Mouse (Mus musculus) erythroid progenitor cell, adult 5-6 weeks (primary cell): ENCODE measurements around the gene Gm10272. TPM values are rescaled to one million over a fixed set of nuclear protein-coding genes. Genes with fewer than 3 reads are reported as not detected.
"Not testable (repeated sequence)": the region's sequence is repeated elsewhere in the genome, so short reads cannot be mapped to it uniquely, and the experiment has no call there.

ENCODE experiments used
- ATAC-seq: replicated peaks from 2 replicates; pipeline ENCODE4 v1.8.0; 2016; ENCODE audit warnings: moderate number of reproducible peaks, mild to moderate bottlenecking, moderate TSS enrichment, inconsistent platforms; ENCODE audit not compliant: poor library complexity, low FRiP score, severe bottlenecking
- total RNA-seq, 2 experiments: library from RNA; stranded (forward) in 1 of 2; stranded (reverse) in 1 of 2; fragments of 150-400 nt in 1 of 2; fragments of 186-747, 209-891 nt in 1 of 2; gene quantifications; 2 replicates each; pipeline versions ENCODE4 v1.2.3 to v1.2.4; 2015 to 2017; ENCODE audit warnings: low replicate concordance in 2 of 2

Gene Gm10272
- total RNA-seq, 2 experiments from 2014 or later = not detected

GRCm38 (mm10) chr10:77724855-77725254 lies 18.4 kb downstream of the Gm10272 start:
- ATAC-seq = no peak

DNA sequence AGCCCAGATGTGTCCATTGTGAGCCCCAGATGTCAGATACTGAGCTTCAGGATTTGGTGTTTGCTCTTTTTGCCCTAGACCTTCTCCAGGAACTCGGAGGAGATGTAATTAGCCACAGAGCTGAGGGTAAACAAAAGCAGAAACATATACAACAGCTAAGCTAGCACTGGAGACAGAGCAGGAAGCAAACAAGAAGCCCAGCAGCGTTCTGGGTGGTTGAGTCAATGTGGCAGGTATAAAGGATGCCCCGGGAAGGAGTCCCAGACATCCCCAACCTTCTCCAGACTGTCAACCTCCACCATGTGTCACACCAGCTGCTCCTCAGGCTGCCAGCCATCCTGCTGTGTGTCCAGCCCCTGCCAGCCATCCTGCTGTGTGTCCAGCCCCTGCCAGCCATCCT lies 19.8 kb downstream of the Gm10272 start, which contains the start of gene Gm10100:
Gene Gm10100, plus strand, starts transcription at position 301 of the 400 bp plus-strand sequence.
- no peak for ATAC-seq

DNA sequence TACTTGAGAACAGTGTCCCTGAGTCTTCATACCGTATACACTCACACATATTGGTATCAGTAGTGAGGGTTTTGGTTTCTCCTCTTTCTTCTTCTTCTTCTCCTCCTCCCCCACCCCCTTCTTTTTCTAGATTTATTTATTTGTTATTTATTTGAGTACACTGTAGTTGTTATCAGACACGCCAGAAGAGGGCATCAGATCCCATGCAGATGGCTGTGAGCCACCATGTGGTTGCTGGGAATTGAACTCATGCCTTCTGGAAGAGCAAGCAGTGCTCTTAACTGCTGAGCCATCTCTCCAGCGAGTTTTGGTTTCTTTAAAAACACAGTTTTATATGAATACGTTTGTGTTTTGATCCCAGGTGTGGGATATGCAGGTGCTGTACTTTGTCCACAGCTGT lies 21.9 kb downstream of the Gm10272 start:
- no peak for ATAC-seq

DNA sequence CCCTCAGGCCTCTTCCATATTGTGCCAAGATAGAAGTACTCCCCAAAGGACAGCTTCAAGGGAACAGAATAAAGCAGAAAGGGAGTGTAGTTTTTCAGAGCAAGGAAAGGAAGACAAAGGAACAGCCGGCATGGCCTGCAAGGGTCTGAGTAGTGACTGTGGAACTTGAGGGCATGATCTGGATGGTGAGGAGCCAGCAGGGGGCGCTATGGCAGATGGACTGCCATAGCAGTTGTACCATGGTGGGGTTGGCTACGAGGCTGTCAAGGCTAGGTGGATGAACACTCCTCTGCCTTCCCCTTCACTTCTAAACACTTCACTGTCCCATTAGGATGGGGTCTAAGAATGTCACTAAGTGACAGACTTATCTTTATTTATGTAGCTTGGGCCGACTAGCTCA lies 22.8 kb downstream of the Gm10272 start:
- ATAC-seq = no peak

DNA sequence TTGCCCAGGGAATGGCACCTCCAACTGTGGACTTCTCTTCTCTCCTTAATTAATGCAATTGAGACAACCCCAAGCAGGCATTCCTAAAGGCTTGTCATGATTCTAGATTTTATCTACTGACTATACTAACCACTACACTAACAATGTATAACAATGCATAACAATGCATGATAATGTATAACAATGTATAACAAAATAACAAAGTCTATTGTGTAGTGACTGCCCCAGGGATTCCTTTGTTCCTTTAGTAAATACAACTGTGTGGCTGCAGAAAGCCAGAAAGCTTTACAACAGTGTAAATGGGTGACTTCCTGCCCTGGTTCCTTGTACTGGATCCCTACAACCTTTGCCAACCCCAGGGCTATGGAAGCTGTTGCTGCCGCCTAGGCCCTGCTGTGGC lies 29.5 kb downstream of the Gm10272 start:
- no peak for ATAC-seq

GRCm38 (mm10) chr10:77738929-77739328 lies 32.5 kb downstream of the Gm10272 start:
- no peak for ATAC-seq

- ATAC-seq = not testable (repeated sequence)
Measured at GRCm38 (mm10) chr10:77741924-77742688, 35.7 kb downstream of the Gm10272 start, which contains the start of gene Gm18596. TSS of gene Gm18596 (minus strand) at chr10:77742638.

DNA sequence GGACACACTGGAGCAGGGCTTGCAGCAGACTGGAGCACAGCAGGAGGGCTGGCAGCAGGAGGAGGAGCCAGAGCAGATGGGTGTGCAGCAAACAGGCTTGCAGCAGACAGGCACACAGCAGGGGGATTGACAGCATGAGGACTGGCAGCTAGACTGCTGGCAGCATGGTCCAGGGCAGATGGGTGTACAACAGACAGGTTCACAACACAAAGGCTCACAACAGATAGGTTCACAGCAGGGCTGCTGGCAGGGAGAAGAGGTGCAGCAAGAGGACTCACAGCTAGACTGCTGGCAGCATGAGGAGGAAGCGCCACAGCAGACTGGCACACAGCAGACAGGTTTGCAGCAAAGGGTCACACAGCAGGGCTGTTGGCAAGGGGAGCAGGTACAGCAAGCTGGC lies 44.3 kb downstream of the Gm10272 start:
- ATAC-seq = not testable (repeated sequence)

DNA sequence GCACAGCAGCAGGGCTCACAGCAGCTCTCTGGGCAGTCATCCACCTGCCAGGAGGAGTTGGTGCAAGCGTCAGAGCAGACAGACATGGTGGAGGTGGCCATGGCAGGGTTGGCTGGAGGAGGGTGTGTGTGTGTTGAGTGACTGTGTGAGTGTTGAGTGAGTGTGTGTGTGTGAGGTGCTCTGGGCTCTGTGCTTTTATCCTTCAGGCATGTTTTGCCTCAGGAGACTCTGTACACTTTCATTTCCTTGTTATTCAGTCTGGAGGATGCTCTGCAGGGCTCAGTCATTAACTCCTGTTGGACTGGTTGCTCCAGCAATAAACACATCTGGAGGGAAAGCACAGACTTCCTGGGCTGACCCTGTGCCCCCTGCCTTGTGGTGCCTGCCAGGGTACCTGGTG lies 44.8 kb downstream of the Gm10272 start, which contains the start of gene Gm9736:
Gene Gm9736, minus strand, starts transcription at position 101 of the 400 bp plus-strand sequence.
- ATAC-seq = not testable (repeated sequence)

DNA sequence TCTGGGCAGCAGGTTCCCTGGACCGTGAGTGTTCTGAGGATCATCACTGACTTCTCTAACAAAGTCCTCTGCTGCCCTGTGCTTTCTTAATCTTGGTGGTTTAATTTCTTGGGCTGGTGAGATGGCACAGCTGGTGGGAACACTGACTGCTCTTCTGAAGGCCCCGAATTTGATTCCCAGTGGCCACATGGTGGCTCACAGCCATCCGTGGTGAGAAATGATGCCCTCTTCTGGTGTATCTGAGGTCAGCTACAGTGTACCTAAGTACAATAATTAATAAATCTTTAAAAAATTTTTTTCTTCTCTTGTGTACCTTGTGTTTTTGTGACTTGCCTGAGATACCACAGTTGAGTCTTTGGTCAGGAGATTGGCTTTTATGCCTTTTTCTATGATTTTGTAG lies 45.9 kb downstream of the Gm10272 start:
- ATAC-seq = not testable (repeated sequence)

DNA sequence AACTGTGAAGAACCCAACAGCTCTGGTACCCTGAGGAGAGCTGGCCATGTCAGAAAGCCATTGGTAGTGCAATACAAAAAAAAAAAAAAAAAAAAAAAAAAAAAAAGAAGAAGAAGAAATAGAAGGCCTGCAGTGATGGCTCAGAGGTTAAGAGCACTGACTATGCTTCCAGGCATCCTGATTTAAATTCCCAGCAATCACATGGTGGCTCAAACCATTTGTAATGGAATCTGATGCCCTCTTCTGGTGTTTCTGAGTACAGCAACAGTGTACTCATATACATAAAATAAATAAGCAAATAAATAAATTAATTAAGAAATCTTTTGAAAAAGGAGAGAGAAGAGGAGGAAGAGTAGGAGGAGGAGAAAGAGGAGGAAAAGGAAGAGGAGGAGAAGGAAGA lies 47.0 kb downstream of the Gm10272 start:
- ATAC-seq = no peak

Other genes starting within 250 kb of the Gm10272 start
- 2.2 and 5.9 TPM in 2 replicates for gene Fam207a, start 190.8 kb upstream of the Gm10272 start, total RNA-seq (2015; ENCODE audit: low replicate concordance)
- 13.2 and 16.2 TPM in 2 replicates for gene Fam207a, start 190.8 kb upstream of the Gm10272 start, total RNA-seq (2017; ENCODE audit: low replicate concordance)
- 36.4 and 37.3 TPM in 2 replicates for gene Itgb2, start 176.4 kb upstream of the Gm10272 start, total RNA-seq (2015; ENCODE audit: low replicate concordance)
- 20.9 and 29.3 TPM in 2 replicates for gene Itgb2, start 176.4 kb upstream of the Gm10272 start, total RNA-seq (2017; ENCODE audit: low replicate concordance)
- 62.5 and 73.9 TPM in 2 replicates for gene Pttg1ip, start 124.9 kb upstream of the Gm10272 start, total RNA-seq (2015; ENCODE audit: low replicate concordance)
- 34.0 and 59.3 TPM in 2 replicates for gene Pttg1ip, start 124.9 kb upstream of the Gm10272 start, total RNA-seq (2017; ENCODE audit: low replicate concordance)
- gene Sumo3, start 100.5 kb upstream of the Gm10272 start, total RNA-seq (2015; ENCODE audit: low replicate concordance) = 9.2 and 14.8 TPM in 2 replicates
- 21.1 and 33.6 TPM in 2 replicates for gene Sumo3, start 100.5 kb upstream of the Gm10272 start, total RNA-seq (2017; ENCODE audit: low replicate concordance)
- gene Gm49325, start 100.4 kb upstream of the Gm10272 start, total RNA-seq (2015; ENCODE audit: low replicate concordance) = not detected in 2 replicates
- gene Gm49325, start 100.4 kb upstream of the Gm10272 start, total RNA-seq (2017; ENCODE audit: low replicate concordance) = not detected in 2 replicates
- 6.8 and 9.6 TPM in 2 replicates for gene Ube2g2, start 84.4 kb upstream of the Gm10272 start, total RNA-seq (2015; ENCODE audit: low replicate concordance)
- 10.4 and 11.3 TPM in 2 replicates for gene Ube2g2, start 84.4 kb upstream of the Gm10272 start, total RNA-seq (2017; ENCODE audit: low replicate concordance)
- not detected in 2 replicates for gene Tspear, start 20.1 kb upstream of the Gm10272 start, total RNA-seq (2015; ENCODE audit: low replicate concordance)
- not detected in 2 replicates for gene Tspear, start 20.1 kb upstream of the Gm10272 start, total RNA-seq (2017; ENCODE audit: low replicate concordance)
- gene Gm19402, start 15.9 kb upstream of the Gm10272 start, total RNA-seq (2015; ENCODE audit: low replicate concordance) = not detected in 2 replicates
- gene Gm19402, start 15.9 kb upstream of the Gm10272 start, total RNA-seq (2017; ENCODE audit: low replicate concordance) = not detected in 2 replicates
- not detected in 2 replicates for gene Gm9508, start 9.4 kb upstream of the Gm10272 start, total RNA-seq (2015; ENCODE audit: low replicate concordance)
- not detected in 2 replicates for gene Gm9508, start 9.4 kb upstream of the Gm10272 start, total RNA-seq (2017; ENCODE audit: low replicate concordance)
- gene Gm10024, start 4.8 kb downstream of the Gm10272 start, total RNA-seq (2015; ENCODE audit: low replicate concordance) = not detected in 2 replicates
- gene Gm10024, start 4.8 kb downstream of the Gm10272 start, total RNA-seq (2017; ENCODE audit: low replicate concordance) = not detected in 2 replicates
- gene Gm10142, start 9.2 kb downstream of the Gm10272 start, total RNA-seq (2015; ENCODE audit: low replicate concordance) = not detected in 2 replicates
- gene Gm10142, start 9.2 kb downstream of the Gm10272 start, total RNA-seq (2017; ENCODE audit: low replicate concordance) = not detected in 2 replicates
- gene Krtap12-1, start 14.0 kb downstream of the Gm10272 start, total RNA-seq (2015; ENCODE audit: low replicate concordance) = not detected in 2 replicates
- not detected in 2 replicates for gene Krtap12-1, start 14.0 kb downstream of the Gm10272 start, total RNA-seq (2017; ENCODE audit: low replicate concordance)
- gene Gm10100, start 19.9 kb downstream of the Gm10272 start, total RNA-seq (2015; ENCODE audit: low replicate concordance) = not detected in 2 replicates
- not detected in 2 replicates for gene Gm10100, start 19.9 kb downstream of the Gm10272 start, total RNA-seq (2017; ENCODE audit: low replicate concordance)
- not detected in 2 replicates for gene Gm18596, start 36.0 kb downstream of the Gm10272 start, total RNA-seq (2015; ENCODE audit: low replicate concordance)
- gene Gm18596, start 36.0 kb downstream of the Gm10272 start, total RNA-seq (2017; ENCODE audit: low replicate concordance) = not detected in 2 replicates
- gene Gm9736, start 44.7 kb downstream of the Gm10272 start, total RNA-seq (2015; ENCODE audit: low replicate concordance) = not detected in 2 replicates
- not detected in 2 replicates for gene Gm9736, start 44.7 kb downstream of the Gm10272 start, total RNA-seq (2017; ENCODE audit: low replicate concordance)
- gene Gm3233, start 53.1 kb downstream of the Gm10272 start, total RNA-seq (2015; ENCODE audit: low replicate concordance) = not detected in 2 replicates
- gene Gm3233, start 53.1 kb downstream of the Gm10272 start, total RNA-seq (2017; ENCODE audit: low replicate concordance) = not detected in 2 replicates
- gene Gm3238, start 64.7 kb downstream of the Gm10272 start, total RNA-seq (2015; ENCODE audit: low replicate concordance) = not detected in 2 replicates
- not detected in 2 replicates for gene Gm3238, start 64.7 kb downstream of the Gm10272 start, total RNA-seq (2017; ENCODE audit: low replicate concordance)
- gene Gm7138, start 70.3 kb downstream of the Gm10272 start, total RNA-seq (2015; ENCODE audit: low replicate concordance) = not detected in 2 replicates
- gene Gm7138, start 70.3 kb downstream of the Gm10272 start, total RNA-seq (2017; ENCODE audit: low replicate concordance) = not detected in 2 replicates
- gene Gm3250, start 75.9 kb downstream of the Gm10272 start, total RNA-seq (2015; ENCODE audit: low replicate concordance) = not detected in 2 replicates
- gene Gm3250, start 75.9 kb downstream of the Gm10272 start, total RNA-seq (2017; ENCODE audit: low replicate concordance) = not detected in 2 replicates
- gene Gm7137, start 81.6 kb downstream of the Gm10272 start, total RNA-seq (2015; ENCODE audit: low replicate concordance) = not detected in 2 replicates
- gene Gm7137, start 81.6 kb downstream of the Gm10272 start, total RNA-seq (2017; ENCODE audit: low replicate concordance) = not detected in 2 replicates
- gene Gm9639, start 88.5 kb downstream of the Gm10272 start, total RNA-seq (2015; ENCODE audit: low replicate concordance) = not detected in 2 replicates
- gene Gm9639, start 88.5 kb downstream of the Gm10272 start, total RNA-seq (2017; ENCODE audit: low replicate concordance) = not detected in 2 replicates
- not detected in 2 replicates for gene Gm19668, start 92.5 kb downstream of the Gm10272 start, total RNA-seq (2015; ENCODE audit: low replicate concordance)
- gene Gm19668, start 92.5 kb downstream of the Gm10272 start, total RNA-seq (2017; ENCODE audit: low replicate concordance) = not detected in 2 replicates
- not detected in 2 replicates for gene Gm9507, start 105.2 kb downstream of the Gm10272 start, total RNA-seq (2015; ENCODE audit: low replicate concordance)
- gene Gm9507, start 105.2 kb downstream of the Gm10272 start, total RNA-seq (2017; ENCODE audit: low replicate concordance) = not detected in 2 replicates
- gene Gm2696, start 108.1 kb downstream of the Gm10272 start, total RNA-seq (2015; ENCODE audit: low replicate concordance) = not detected in 2 replicates
- not detected in 2 replicates for gene Gm2696, start 108.1 kb downstream of the Gm10272 start, total RNA-seq (2017; ENCODE audit: low replicate concordance)
- gene Krtap10-4, start 120.5 kb downstream of the Gm10272 start, total RNA-seq (2015; ENCODE audit: low replicate concordance) = not detected in 2 replicates
- gene Krtap10-4, start 120.5 kb downstream of the Gm10272 start, total RNA-seq (2017; ENCODE audit: low replicate concordance) = not detected in 2 replicates
- not detected in 2 replicates for gene Krtap10-10, start 129.3 kb downstream of the Gm10272 start, total RNA-seq (2015; ENCODE audit: low replicate concordance)
- not detected in 2 replicates for gene Krtap10-10, start 129.3 kb downstream of the Gm10272 start, total RNA-seq (2017; ENCODE audit: low replicate concordance)
- not detected in 2 replicates for gene Gm36176, start 140.2 kb downstream of the Gm10272 start, total RNA-seq (2015; ENCODE audit: low replicate concordance)
- not detected in 2 replicates for gene Gm36176, start 140.2 kb downstream of the Gm10272 start, total RNA-seq (2017; ENCODE audit: low replicate concordance)
- not detected in 2 replicates for gene Gm10318, start 146.2 kb downstream of the Gm10272 start, total RNA-seq (2015; ENCODE audit: low replicate concordance)
- gene Gm10318, start 146.2 kb downstream of the Gm10272 start, total RNA-seq (2017; ENCODE audit: low replicate concordance) = not detected in 2 replicates
- gene Gm3285, start 155.3 kb downstream of the Gm10272 start, total RNA-seq (2015; ENCODE audit: low replicate concordance) = not detected in 2 replicates
- gene Gm3285, start 155.3 kb downstream of the Gm10272 start, total RNA-seq (2017; ENCODE audit: low replicate concordance) = not detected in 2 replicates
- not detected in 2 replicates for gene Lrrc3, start 195.9 kb downstream of the Gm10272 start, total RNA-seq (2015; ENCODE audit: low replicate concordance)
- not detected in 2 replicates for gene Lrrc3, start 195.9 kb downstream of the Gm10272 start, total RNA-seq (2017; ENCODE audit: low replicate concordance)